Mouse (Mus musculus) kidney, postnatal 0 days (tissue): ENCODE measurements around the gene Olfr618. TPM values are rescaled to one million over a fixed set of nuclear protein-coding genes. Genes with fewer than 3 reads are reported as not detected.

Source experiments
- ATAC-seq: fragments of 200-750 bp; cut with Nextera tagmentation; replicated peaks from 2 replicates; pipeline ENCODE4 v1.8.0; 2017; ENCODE audit warnings: low read depth, moderate number of reproducible peaks, moderate TSS enrichment, moderate library complexity; ENCODE audit not compliant: low FRiP score
- DNase-seq: peaks from one replicate; pipeline ENCODE4 v3.0.0-alpha.2; 2016; ENCODE audit warnings: low spot score
- H3K27ac ChIP-seq: fragments of 300-500 bp; sonication (generic); 2 replicates; pipeline ENCODE4 v1.5.1; 2014; ENCODE audit warnings: mild to moderate bottlenecking
- H3K27me3 ChIP-seq: fragments of 300-500 bp; sonication (generic); 2 replicates; pipeline ENCODE4 v1.6.1; 2014; ENCODE audit warnings: low read length, mixed read lengths; ENCODE audit not compliant: insufficient read depth
- H3K36me3 ChIP-seq: fragments of 300-500 bp; sonication (generic); 2 replicates; pipeline ENCODE4 v1.6.1; 2014; ENCODE audit warnings: low read length, mixed read lengths; ENCODE audit not compliant: insufficient read depth
- H3K4me1 ChIP-seq: fragments of 300-500 bp; sonication (generic); replicated peaks from 2 replicates; pipeline ENCODE4 v1.6.1; 2014; ENCODE audit warnings: antibody characterized with exemption, low read length, mixed read lengths; ENCODE audit not compliant: insufficient read depth
- H3K4me2 ChIP-seq: fragments of 300-500 bp; sonication (generic); 2 replicates; pipeline ENCODE4 v1.6.1; 2014; ENCODE audit warnings: mild to moderate bottlenecking, low read length, moderate library complexity, mixed read lengths
- H3K4me3 ChIP-seq: fragments of 300-500 bp; sonication (generic); replicated peaks from 2 replicates; pipeline ENCODE4 v1.5.1; 2014; ENCODE audit warnings: low read depth, low read length
- H3K9ac ChIP-seq: fragments of 300-500 bp; sonication (generic); 2 replicates; pipeline ENCODE4 v1.6.1; 2014; ENCODE audit warnings: low read depth, low read length
- H3K9me3 ChIP-seq: fragments of 300-500 bp; sonication (generic); replicated peaks from 2 replicates; pipeline ENCODE4 v1.6.1; 2016; ENCODE audit warnings: low read length, inconsistent platforms, mixed read lengths
- CTCF ChIP-seq: IDR thresholded peaks from 2 replicates; pipeline ENCODE4 v1.5.1; 2016; ENCODE audit warnings: antibody characterized with exemption, low read depth, mild to moderate bottlenecking, moderate library complexity
- WGBS: fragments of 180-500 bp; shearing (Covaris S2); extraction: QIAGEN DNeasy Blood & Tissue Kit; methylation state at CpG from one replicate; pipeline ENCODE4 v1.1.7; 2014; 5-methylcytosine and 5-hydroxymethylcytosine counted together
- microRNA-seq: library from miRNA; unstranded; fragments of <30 nt; microRNA quantifications from one replicate; pipeline ENCODE4, GENCODE M21; 2016
- polyA plus RNA-seq: library from polyadenylated mRNA; unstranded; fragments of >200 nt; fragmentation: Nextera tagmentation; extraction: Ambion mirVana; gene quantifications from 2 replicates; pipeline ENCODE4 v1.2.1, GENCODE M21; 2015

The Olfr618 gene
- polyA plus RNA-seq, 1 experiment from 2014 or later = not detected

DNA sequence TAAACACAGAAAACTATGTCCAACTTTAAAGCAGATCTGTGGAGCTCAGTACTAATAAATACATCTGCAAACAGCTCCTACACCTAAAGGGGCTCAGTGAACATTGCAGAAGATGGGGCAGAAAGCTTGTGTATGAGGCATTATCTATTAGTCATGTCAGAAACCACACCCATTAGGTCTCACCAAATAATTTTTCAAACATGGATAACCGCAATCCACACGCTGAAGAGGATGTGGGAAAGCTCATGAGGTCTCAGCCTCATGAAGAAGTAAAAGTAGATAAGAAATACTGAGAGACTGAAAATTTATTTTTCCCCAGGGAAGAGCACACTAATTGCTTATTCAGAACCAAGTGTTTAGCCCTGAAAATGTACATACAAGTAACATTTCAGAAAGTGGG lies 17.5 kb downstream of the Olfr618 start:
- no peak for TF ChIP-seq CTCF
- H3K4me1 ChIP-seq = no peaks in the 10 kb centered on the region
- H3K27me3 ChIP-seq = no peaks in the 10 kb centered on the region
- no peaks in the 10 kb centered on the region for H3K9me3 ChIP-seq
- ATAC-seq (no peak), DNase-seq (no peak)
- no peaks in the 10 kb centered on the region for H3K36me3 ChIP-seq
- H3K27ac ChIP-seq = no peak overlapping the region
- H3K4me3 ChIP-seq = no peak overlapping the region
- no peak overlapping the region for H3K4me2 ChIP-seq
- 70% methylated on average over 2 of the region's 2 CpGs for WGBS
- H3K9ac ChIP-seq = no peak overlapping the region

DNA sequence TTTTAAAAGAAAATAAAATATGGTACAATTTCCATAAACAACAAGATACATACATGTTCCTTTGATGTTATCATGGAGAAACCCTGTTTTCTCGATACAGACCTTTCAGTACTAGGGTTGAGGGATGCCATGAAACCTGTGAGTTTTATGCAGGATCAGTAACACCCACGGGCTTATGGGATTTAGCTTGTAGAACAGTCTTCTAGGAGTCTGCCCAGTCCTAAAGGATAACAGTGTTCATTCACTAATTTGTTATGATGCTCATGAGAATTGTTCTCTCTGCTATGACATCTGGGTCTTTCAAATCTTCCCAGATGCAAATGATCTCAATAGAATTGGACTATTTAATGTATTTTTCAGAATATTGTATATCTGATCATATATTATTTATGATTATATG lies 22.5 kb downstream of the Olfr618 start, which contains the start of gene Olfr620:
Gene Olfr620, minus strand, starts transcription at position 101 of the 400 bp plus-strand sequence.
- no peak within 1 kb of the TSS for H3K4me3 ChIP-seq
- DNase-seq (no peak), ATAC-seq (no peak)
- TF ChIP-seq CTCF = no peak
- no peaks in the 10 kb centered on the region for H3K27me3 ChIP-seq
- no peaks in the 10 kb centered on the region for H3K9me3 ChIP-seq
- H3K4me2 ChIP-seq = no peak within 1 kb of the TSS
- no peaks in the 10 kb centered on the region for H3K36me3 ChIP-seq
- H3K9ac ChIP-seq = no peak within 1 kb of the TSS
- 57% methylated on average over 2 of the region's 2 CpGs for WGBS
- H3K4me1 ChIP-seq = no peaks in the 10 kb centered on the region
- H3K27ac ChIP-seq = no peak within 1 kb of the TSS

- TF ChIP-seq CTCF = no peak
- Histone ChIP-seq H3K4me3 (no peak overlapping the region), H3K27me3 (no peaks in the 10 kb centered on the region), H3K4me1 (no peaks in the 10 kb centered on the region), H3K36me3 (no peaks in the 10 kb centered on the region), H3K27ac (no peak overlapping the region), H3K9ac (no peak overlapping the region), H3K9me3 (no peaks in the 10 kb centered on the region), H3K4me2 (no peak overlapping the region)
- ATAC-seq (no peak), DNase-seq (no peak)
Measured at GRCm38 (mm10) chr7:103636795-103637194, 46.9 kb downstream of the Olfr618 start.

DNA sequence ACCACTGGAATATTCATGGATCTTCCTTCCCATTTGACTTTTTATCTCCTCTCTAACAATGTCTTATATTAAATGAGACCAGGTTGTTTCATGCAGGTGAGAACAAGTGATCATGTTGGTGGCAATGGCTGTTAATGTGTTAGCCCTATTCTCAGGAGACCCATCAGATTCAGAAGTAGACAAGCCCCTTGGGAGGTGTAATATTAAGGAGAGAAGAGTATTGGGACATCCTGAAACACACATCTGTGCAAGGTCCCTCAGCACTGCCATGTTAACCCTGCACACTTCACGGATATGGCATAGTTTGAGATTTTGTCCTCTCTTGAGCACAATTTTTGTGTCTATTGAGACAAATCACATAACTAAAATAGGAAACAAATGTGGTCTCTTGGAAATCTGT lies 52.7 kb downstream of the Olfr618 start, which contains the start of gene Olfr622:
Gene Olfr622, minus strand, starts transcription at position 101 of the 400 bp plus-strand sequence.
- no peak within 1 kb of the TSS for H3K9ac ChIP-seq
- H3K4me1 ChIP-seq = no peaks in the 10 kb centered on the region
- 90% methylated on average over 1 of the region's 1 CpGs for WGBS
- DNase-seq (no peak), ATAC-seq (no peak)
- H3K4me3 ChIP-seq = no peak within 1 kb of the TSS
- no peak within 1 kb of the TSS for H3K4me2 ChIP-seq
- no peaks in the 10 kb centered on the region for H3K36me3 ChIP-seq
- no peaks in the 10 kb centered on the region for H3K27me3 ChIP-seq
- TF ChIP-seq CTCF = no peak
- H3K27ac ChIP-seq = no peak within 1 kb of the TSS
- no peaks in the 10 kb centered on the region for H3K9me3 ChIP-seq

- Histone ChIP-seq H3K4me3 (no peak overlapping the region), H3K4me2 (no peak overlapping the region), H3K27ac (no peak overlapping the region), H3K27me3 (no peaks in the 10 kb centered on the region), H3K9me3 (no peaks in the 10 kb centered on the region), H3K9ac (no peak overlapping the region), H3K4me1 (no peaks in the 10 kb centered on the region), H3K36me3 (no peaks in the 10 kb centered on the region)
- TF ChIP-seq CTCF = no peak
- WGBS = 71% methylated on average over 4 of the region's 4 CpGs
- DNase-seq (no peak), ATAC-seq (no peak)
Measured at GRCm38 (mm10) chr7:103644070-103644469, 54.2 kb downstream of the Olfr618 start.

Small RNA genes lying within 50 kb of the gene (microRNA-seq; reads per million reads assigned to microRNA genes)
- not detected for gene Gm26506

Other genes starting within 250 kb of the Olfr618 start
- gene Olfr600, start 240.4 kb upstream of the Olfr618 start, polyA plus RNA-seq = not detected in 2 replicates
- not detected in 2 replicates for gene Olfr601, start 227.4 kb upstream of the Olfr618 start, polyA plus RNA-seq
- not detected in 2 replicates for gene Olfr603, start 203.9 kb upstream of the Olfr618 start, polyA plus RNA-seq
- gene Usp17lc, start 175.0 kb upstream of the Olfr618 start, polyA plus RNA-seq = not detected in 2 replicates
- not detected in 2 replicates for gene Olfr605, start 144.7 kb upstream of the Olfr618 start, polyA plus RNA-seq
- not detected in 2 replicates for gene Olfr606, start 141.1 kb upstream of the Olfr618 start, polyA plus RNA-seq
- not detected in 2 replicates for gene Olfr607, start 126.0 kb upstream of the Olfr618 start, polyA plus RNA-seq
- not detected in 2 replicates for gene Olfr608, start 120.2 kb upstream of the Olfr618 start, polyA plus RNA-seq
- gene Olfr609, start 92.0 kb upstream of the Olfr618 start, polyA plus RNA-seq = not detected in 2 replicates
- not detected in 2 replicates for gene Olfr610, start 78.0 kb upstream of the Olfr618 start, polyA plus RNA-seq
- gene Olfr611, start 69.3 kb upstream of the Olfr618 start, polyA plus RNA-seq = not detected in 2 replicates
- not detected in 2 replicates for gene Olfr612, start 47.4 kb upstream of the Olfr618 start, polyA plus RNA-seq
- not detected in 2 replicates for gene Olfr613, start 42.0 kb upstream of the Olfr618 start, polyA plus RNA-seq
- not detected in 2 replicates for gene Olfr615, start 34.0 kb upstream of the Olfr618 start, polyA plus RNA-seq
- not detected in 2 replicates for gene Olfr616, start 21.0 kb upstream of the Olfr618 start, polyA plus RNA-seq
- not detected in 2 replicates for gene Olfr617, start 17.0 kb upstream of the Olfr618 start, polyA plus RNA-seq
- gene Olfr619, start 10.5 kb downstream of the Olfr618 start, polyA plus RNA-seq = not detected in 2 replicates
- gene Olfr620, start 22.4 kb downstream of the Olfr618 start, polyA plus RNA-seq = not detected in 2 replicates
- not detected in 2 replicates for gene Olfr622, start 52.6 kb downstream of the Olfr618 start, polyA plus RNA-seq
- not detected in 2 replicates for gene Olfr623, start 73.6 kb downstream of the Olfr618 start, polyA plus RNA-seq
- gene Olfr624, start 81.1 kb downstream of the Olfr618 start, polyA plus RNA-seq = 0.01 and 0.04 TPM in 2 replicates
- not detected in 2 replicates for gene Olfr625-ps1, start 92.6 kb downstream of the Olfr618 start, polyA plus RNA-seq
- not detected in 2 replicates for gene Olfr243, start 124.6 kb downstream of the Olfr618 start, polyA plus RNA-seq
- not detected in 2 replicates for gene Olfr628, start 140.3 kb downstream of the Olfr618 start, polyA plus RNA-seq
- not detected in 2 replicates for gene Olfr629, start 154.8 kb downstream of the Olfr618 start, polyA plus RNA-seq
- not detected in 2 replicates for gene Olfr630, start 167.2 kb downstream of the Olfr618 start, polyA plus RNA-seq
- gene Olfr69, start 181.5 kb downstream of the Olfr618 start, polyA plus RNA-seq = not detected in 2 replicates
- not detected in 2 replicates for gene Olfr68, start 189.6 kb downstream of the Olfr618 start, polyA plus RNA-seq
- not detected in 2 replicates for gene Olfr67, start 201.7 kb downstream of the Olfr618 start, polyA plus RNA-seq
- 402 and 408 TPM in 2 replicates for gene Hbb-bt, start 223.9 kb downstream of the Olfr618 start, polyA plus RNA-seq
- 1,726 and 1,799 TPM in 2 replicates for gene Hbb-bs, start 238.0 kb downstream of the Olfr618 start, polyA plus RNA-seq